ENCODE assay signal across 23 mouse cellular contexts in the genomic region with DNA sequence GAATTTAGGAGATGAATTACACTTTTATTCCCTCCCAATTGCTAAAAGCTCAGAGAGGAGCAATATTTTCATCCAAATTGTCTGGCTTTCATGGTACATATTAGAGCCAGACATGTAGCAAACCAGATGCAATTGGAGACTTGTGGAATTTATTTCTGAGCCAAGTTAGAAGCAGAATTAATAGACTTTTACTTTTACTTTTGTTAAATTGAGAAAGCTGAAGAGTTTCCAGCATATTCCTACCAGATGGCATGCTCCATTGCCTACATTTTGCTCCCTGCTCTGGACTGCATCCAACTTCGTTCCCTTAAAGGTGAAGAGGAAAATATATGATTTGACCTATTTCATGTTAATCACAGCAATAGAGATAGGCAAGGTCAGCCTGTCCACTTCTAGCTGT.
DNase-seq lines count a peak whose midpoint lies in the region; ATAC-seq lines count a peak whose summit lies in the region.
"Had no signal": no experiment of that assay in that cellular context is flagged by ENCODE, and none has a peak within 500 bp of the region (broad histone marks: within the 10 kb centered on the region; RNA-seq: fewer than 3 reads in every experiment).

No protein-coding gene starts in this region.

- H3K4me2 ChIP-seq in forebrain, embryonic 16.5 days (ENCODE audit: low read length) = no peak overlapping the region
- H3K4me2 ChIP-seq in forebrain, embryonic 13.5 days = no peak overlapping the region
- H3K4me2 ChIP-seq: embryonic facial prominence, embryonic 15.5 days; heart, embryonic 15.5 days; hindbrain, embryonic 15.5 days; limb, embryonic 12.5 days; liver, embryonic 12.5 days; midbrain, embryonic 12.5 days; neural tube, embryonic 15.5 days had no signal

- no peak overlapping the region for H3K9ac ChIP-seq in forebrain, embryonic 16.5 days (replicated peaks; ENCODE audit: low read depth, low read length)
- H3K9ac ChIP-seq in forebrain, embryonic 13.5 days = no peak overlapping the region
- H3K9ac ChIP-seq: embryonic facial prominence, embryonic 15.5 days; heart, embryonic 15.5 days; hindbrain, embryonic 15.5 days; limb, embryonic 12.5 days; liver, embryonic 12.5 days; midbrain, embryonic 12.5 days; neural tube, embryonic 15.5 days had no signal

- no peaks in the 10 kb centered on the region for H3K27me3 ChIP-seq in forebrain, embryonic 16.5 days (replicated peaks; ENCODE audit: control insufficient read depth, insufficient read depth, low read length)
- H3K27me3 ChIP-seq in forebrain, embryonic 13.5 days = no peaks in the 10 kb centered on the region
- H3K27me3 ChIP-seq: embryonic facial prominence, embryonic 15.5 days; heart, embryonic 15.5 days; hindbrain, embryonic 15.5 days; limb, embryonic 12.5 days; liver, embryonic 12.5 days; midbrain, embryonic 12.5 days; neural tube, embryonic 15.5 days had no signal

- H3K36me3 ChIP-seq in forebrain, embryonic 16.5 days (ENCODE audit: control insufficient read depth, insufficient read depth) = no peaks in the 10 kb centered on the region
- H3K36me3 ChIP-seq in forebrain, embryonic 13.5 days (ENCODE audit: poor library complexity, severe bottlenecking) = no peaks in the 10 kb centered on the region
- H3K36me3 ChIP-seq: embryonic facial prominence, embryonic 15.5 days; heart, embryonic 15.5 days; hindbrain, embryonic 15.5 days; limb, embryonic 12.5 days; liver, embryonic 12.5 days; midbrain, embryonic 12.5 days; neural tube, embryonic 15.5 days had no signal

- no peaks in the 10 kb centered on the region for H3K4me1 ChIP-seq in forebrain, embryonic 16.5 days (replicated peaks; ENCODE audit: control insufficient read depth, insufficient read depth, low read length)
- no peaks in the 10 kb centered on the region for H3K4me1 ChIP-seq in forebrain, embryonic 13.5 days
- H3K4me1 ChIP-seq: embryonic facial prominence, embryonic 15.5 days; heart, embryonic 15.5 days; hindbrain, embryonic 15.5 days; limb, embryonic 12.5 days; liver, embryonic 12.5 days; midbrain, embryonic 12.5 days; neural tube, embryonic 15.5 days had no signal

- no peaks in the 10 kb centered on the region for H3K9me3 ChIP-seq in forebrain, embryonic 16.5 days (ENCODE audit: control insufficient read depth, low read length)
- H3K9me3 ChIP-seq in forebrain, embryonic 13.5 days (replicated peaks) = no peaks in the 10 kb centered on the region
- H3K9me3 ChIP-seq: embryonic facial prominence, embryonic 15.5 days; heart, embryonic 15.5 days; hindbrain, embryonic 15.5 days; limb, embryonic 12.5 days; liver, embryonic 12.5 days; midbrain, embryonic 12.5 days; neural tube, embryonic 15.5 days had no signal

- peak; percentile 31; the same call in 1 of the 2 replicates for ATAC-seq in forebrain, embryonic 16.5 days
- ATAC-seq in forebrain, embryonic 13.5 days = no peak; the same call in 1 of the 2 replicates
- no peak for ATAC-seq in activated CD4-positive, CD25-positive, alpha-beta regulatory T cell, adult 4 months
- ATAC-seq: liver, embryonic 12.5 days had no signal

- WGBS in forebrain, embryonic 16.5 days = 55% methylated on average over 1 of the region's 1 CpGs
- WGBS in forebrain, embryonic 13.5 days = 82% methylated on average over 1 of the region's 1 CpGs

- H3K27ac ChIP-seq in forebrain, embryonic 16.5 days (ENCODE audit: low read length) = no peak overlapping the region
- no peak overlapping the region for H3K27ac ChIP-seq in forebrain, embryonic 13.5 days
- H3K27ac ChIP-seq: embryonic facial prominence, embryonic 15.5 days; gastrocnemius, adult 2 months; heart, embryonic 15.5 days; hindbrain, embryonic 15.5 days; kidney, postnatal 0 days; limb, embryonic 12.5 days; liver, embryonic 12.5 days; midbrain, embryonic 12.5 days; neural tube, embryonic 15.5 days; stomach, postnatal 0 days had no signal

- DNase-seq in layer of hippocampus, adult 11-12 months (ENCODE audit: low spot score) = peak; percentile 14
- no peak for DNase-seq in layer of hippocampus, postnatal 10 days (ENCODE audit: low spot score in 2 of 2)
- peak; percentile 61 for DNase-seq in adipocyte (ENCODE audit: low spot score)
- peak; percentile 16 for DNase-seq in brain, adult 2 months (ENCODE audit: low read depth, low spot score)
- DNase-seq: adrenal gland, postnatal 14 days; cerebellum, adult 18-20 months; cerebellum, postnatal 36 days; embryo, embryonic 11 days; gastrocnemius, adult 2 months; kidney, adult 2 months; lung, adult 18-20 months had no signal

- no peak overlapping the region for H3K4me3 ChIP-seq in forebrain, embryonic 16.5 days (replicated peaks; ENCODE audit: low read length)
- H3K4me3 ChIP-seq in forebrain, embryonic 13.5 days = no peak overlapping the region
- H3K4me3 ChIP-seq: embryonic facial prominence, embryonic 15.5 days; gastrocnemius, adult 2 months; heart, embryonic 15.5 days; hindbrain, embryonic 15.5 days; limb, embryonic 12.5 days; liver, embryonic 12.5 days; midbrain, embryonic 12.5 days; neural tube, embryonic 15.5 days had no signal

Comparison
In these comparisons a context has a peak if more than half of its experiments do, and no peak if none do; other contexts are left out.
1. DNase-seq: peak in layer of hippocampus, adult 11-12 months (single experiment), adipocyte (single experiment) and brain, adult 2 months (single experiment); none in layer of hippocampus, postnatal 10 days (0 of 2).